Mouse (Mus musculus) hindbrain, postnatal 0 days (tissue): ENCODE results near the gene Cdh13. TPM values are rescaled to one million over a fixed set of nuclear protein-coding genes. Genes with fewer than 3 reads are reported as not detected.
A peak's percentile ranks its signal among the peaks of the same experiment; 100 is the strongest.

Source experiments
- ATAC-seq: fragments of 200-750 bp; cut with Nextera tagmentation; 2 replicates; pipeline ENCODE4 v1.8.0; 2017; ENCODE audit warnings: mild to moderate bottlenecking, moderate TSS enrichment, moderate library complexity
- DNase-seq: peaks from one replicate; pipeline ENCODE4 v3.0.0-alpha.2; 2015; ENCODE audit warnings: low spot score
- H3K27ac ChIP-seq: fragments of 300-500 bp; sonication (generic); 2 replicates; pipeline ENCODE4 v1.5.1; 2014; ENCODE audit warnings: mild to moderate bottlenecking
- H3K27me3 ChIP-seq: fragments of 300-500 bp; sonication (generic); 2 replicates; pipeline ENCODE4 v1.6.1; 2014; ENCODE audit warnings: low read length, mixed read lengths; ENCODE audit not compliant: insufficient read depth
- H3K36me3 ChIP-seq: fragments of 300-500 bp; sonication (generic); 2 replicates; pipeline ENCODE4 v1.6.1; 2014; ENCODE audit warnings: low read length, mixed read lengths; ENCODE audit not compliant: insufficient read depth
- H3K4me1 ChIP-seq: fragments of 300-500 bp; sonication (generic); 2 replicates; pipeline ENCODE4 v1.6.1; 2014; ENCODE audit warnings: antibody characterized with exemption, low read length, mixed read lengths; ENCODE audit not compliant: insufficient read depth
- H3K4me2 ChIP-seq: fragments of 300-500 bp; sonication (generic); 2 replicates; pipeline ENCODE4 v1.6.1; 2014; ENCODE audit warnings: low read depth, mild to moderate bottlenecking, low read length, moderate library complexity, mixed read lengths
- H3K4me3 ChIP-seq: fragments of 300-500 bp; sonication (generic); 2 replicates; pipeline ENCODE4 v1.5.1; 2014; ENCODE audit warnings: low read length
- H3K9ac ChIP-seq: fragments of 300-500 bp; sonication (generic); replicated peaks from 2 replicates; pipeline ENCODE4 v1.6.1; 2014; ENCODE audit warnings: mild to moderate bottlenecking, low read length, moderate library complexity, mixed read lengths
- H3K9me3 ChIP-seq: fragments of 300-500 bp; sonication (generic); 2 replicates; pipeline ENCODE4 v1.6.1; 2016; ENCODE audit warnings: low read length, mixed read lengths
- CTCF ChIP-seq: IDR thresholded peaks from 2 replicates; pipeline ENCODE4 v1.5.1; 2016; ENCODE audit warnings: antibody characterized with exemption, control low read depth, low read depth
- WGBS: fragments of 180-500 bp; shearing (Covaris S2); extraction: QIAGEN DNeasy Blood & Tissue Kit; methylation state at CpG from one replicate; pipeline ENCODE4 v1.1.7; 2014; 5-methylcytosine and 5-hydroxymethylcytosine counted together
- polyA plus RNA-seq: library from polyadenylated mRNA; unstranded; fragments of >200 nt; fragmentation: Nextera tagmentation; extraction: Ambion mirVana; gene quantifications from 2 replicates; pipeline ENCODE4 v1.2.1, GENCODE M21; 2015
- total RNA-seq: library from RNA; depleted of rRNA; stranded (reverse); fragments of >200 nt; gene quantifications from 2 replicates; pipeline ENCODE4 v1.2.3, GENCODE M21; 2014

Gene Cdh13
- total and polyA plus RNA-seq, 2 experiments from 2014 or later, result 137 to 141 TPM

DNA sequence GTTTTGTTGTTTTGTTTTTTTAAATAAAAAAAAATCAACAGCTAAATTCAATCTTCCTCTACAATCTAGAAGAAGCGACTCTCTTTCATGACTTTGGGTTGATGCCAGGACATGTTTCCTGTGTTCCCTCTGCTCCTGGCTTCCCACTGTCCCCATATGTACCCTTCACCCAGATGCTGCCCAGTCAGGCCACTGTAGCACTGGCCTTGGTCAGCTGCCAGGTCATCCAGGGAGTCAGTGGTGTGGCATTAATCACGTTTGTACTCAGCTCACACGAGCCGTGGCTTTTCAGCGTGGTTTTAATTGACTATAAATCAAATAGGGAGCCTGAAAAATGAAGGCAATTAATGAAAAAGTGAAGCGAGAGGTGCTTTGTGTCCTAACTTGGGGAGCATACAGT is 229.7 kb downstream of the Cdh13 start:
- H3K4me3 ChIP-seq, result no peak overlapping the region
- no peak overlapping the region for H3K4me2 ChIP-seq
- H3K36me3 ChIP-seq, result no peaks in the 10 kb centered on the region
- no peak overlapping the region for H3K9ac ChIP-seq
- H3K27ac ChIP-seq, result no peak overlapping the region
- H3K4me1 ChIP-seq, result peaks cover 18% of the 10 kb centered on the region
- 27% methylated on average over 6 of the region's 6 CpGs for WGBS
- ATAC-seq (no peak), DNase-seq (peak; percentile 67)
- no peaks in the 10 kb centered on the region for H3K27me3 ChIP-seq
- H3K9me3 ChIP-seq, result no peaks in the 10 kb centered on the region
- TF ChIP-seq CTCF, result no peak

DNA sequence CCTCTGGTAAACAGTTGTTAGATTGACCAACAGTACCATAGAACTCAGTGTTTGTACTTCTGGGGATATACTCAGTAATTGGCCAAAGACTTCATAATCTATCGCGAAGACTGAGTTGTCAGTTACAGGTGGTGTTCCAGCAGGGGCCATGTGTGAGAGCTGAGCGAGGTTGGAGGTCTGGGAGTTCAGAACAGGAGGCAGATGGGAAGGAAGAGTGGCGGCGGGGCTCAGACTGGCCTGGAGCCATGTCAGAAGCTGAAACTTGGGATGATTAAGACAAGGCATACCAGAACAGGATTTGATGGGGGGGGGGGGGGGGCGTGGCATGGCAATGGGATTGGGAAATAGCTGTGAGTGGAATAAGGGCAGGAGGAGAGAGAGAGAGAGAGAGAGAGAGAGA is 232.1 kb downstream of the Cdh13 start:
- Histone ChIP-seq H3K27ac (no peak overlapping the region), H3K4me3 (no peak overlapping the region), H3K27me3 (no peaks in the 10 kb centered on the region), H3K36me3 (no peaks in the 10 kb centered on the region), H3K4me2 (no peak overlapping the region), H3K9ac (no peak overlapping the region), H3K9me3 (no peaks in the 10 kb centered on the region), H3K4me1 (peaks cover 21% of the 10 kb centered on the region)
- WGBS, result 75% methylated on average over 5 of the region's 6 CpGs
- no peak for TF ChIP-seq CTCF
- ATAC-seq (no peak), DNase-seq (peak; percentile 33)

DNA sequence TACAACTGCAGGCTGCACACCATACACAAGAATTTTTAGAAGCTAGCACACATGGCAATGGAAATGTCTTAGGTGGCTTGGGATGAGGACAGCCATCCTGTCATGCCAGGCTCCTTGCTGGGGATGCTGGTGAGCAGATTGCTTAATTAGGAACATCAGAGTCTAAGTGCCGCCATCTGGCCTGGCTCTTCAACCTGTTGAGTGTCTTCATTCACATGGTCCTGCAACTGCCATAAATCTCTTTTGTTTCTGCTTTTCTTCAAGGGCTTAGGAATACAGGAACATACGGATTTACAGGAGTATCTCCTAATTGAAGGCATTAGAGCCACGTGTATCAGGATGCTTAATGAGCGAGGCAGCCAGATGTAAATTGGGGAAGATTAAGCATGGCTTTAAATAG is 233.5 kb downstream of the Cdh13 start:
- no peak for ATAC-seq
- no peak for TF ChIP-seq CTCF
- no peaks in the 10 kb centered on the region for H3K9me3 ChIP-seq
- H3K27ac ChIP-seq, result no peak overlapping the region
- H3K27me3 ChIP-seq, result no peaks in the 10 kb centered on the region
- H3K4me2 ChIP-seq, result no peak overlapping the region
- no peak overlapping the region for H3K4me3 ChIP-seq
- DNase-seq, result peak; percentile 61
- H3K36me3 ChIP-seq, result no peaks in the 10 kb centered on the region
- H3K9ac ChIP-seq, result no peak overlapping the region
- peaks cover 21% of the 10 kb centered on the region for H3K4me1 ChIP-seq
- 41% methylated on average over 4 of the region's 4 CpGs for WGBS

DNA sequence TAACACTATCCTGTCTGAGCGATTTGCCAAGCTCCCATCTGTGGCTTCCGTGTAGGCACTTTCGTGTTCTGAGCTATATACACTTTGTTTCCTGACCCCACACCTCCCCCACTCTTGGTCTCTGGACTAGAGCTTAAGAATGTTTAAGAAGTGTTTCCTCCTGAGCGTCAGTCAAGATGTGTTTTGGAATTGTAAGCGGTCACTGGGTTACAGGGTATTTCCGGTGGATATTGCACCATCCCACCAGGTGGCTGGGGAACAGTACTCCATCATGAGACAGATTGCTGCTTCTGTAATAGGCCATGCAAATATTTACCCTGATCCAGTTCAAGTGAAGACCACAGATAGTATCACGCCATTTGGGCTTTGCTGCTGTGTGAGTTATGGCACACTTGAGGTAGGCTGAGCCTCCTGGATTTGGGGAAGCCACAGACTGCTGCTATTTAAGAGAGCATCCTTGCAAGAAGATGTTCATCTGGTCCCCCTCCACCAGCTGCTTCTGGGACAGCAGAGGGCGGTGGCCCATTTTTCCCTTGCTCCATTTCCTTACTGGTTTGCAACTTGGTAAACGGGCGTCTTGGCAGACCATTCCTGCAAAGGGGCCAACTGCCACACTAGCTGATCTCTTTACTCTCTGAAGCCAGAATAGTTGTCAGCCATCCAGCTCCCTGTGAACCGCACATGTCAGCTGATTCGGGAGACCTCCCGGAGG is 234.7 kb downstream of the Cdh13 start:
- Histone ChIP-seq H3K9ac (no peak overlapping the region), H3K9me3 (no peaks in the 10 kb centered on the region), H3K4me2 (no peak overlapping the region), H3K36me3 (no peaks in the 10 kb centered on the region), H3K27me3 (no peaks in the 10 kb centered on the region), H3K27ac (no peak overlapping the region), H3K4me3 (no peak overlapping the region), H3K4me1 (peaks cover 20% of the 10 kb centered on the region)
- DNase-seq (peak; percentile 74), ATAC-seq (0 out of 2 replicates have a peak, but pooled peaks have one; percentile 27)
- 47% methylated on average over 13 of the region's 13 CpGs for WGBS
- TF ChIP-seq CTCF, result no peak

DNA sequence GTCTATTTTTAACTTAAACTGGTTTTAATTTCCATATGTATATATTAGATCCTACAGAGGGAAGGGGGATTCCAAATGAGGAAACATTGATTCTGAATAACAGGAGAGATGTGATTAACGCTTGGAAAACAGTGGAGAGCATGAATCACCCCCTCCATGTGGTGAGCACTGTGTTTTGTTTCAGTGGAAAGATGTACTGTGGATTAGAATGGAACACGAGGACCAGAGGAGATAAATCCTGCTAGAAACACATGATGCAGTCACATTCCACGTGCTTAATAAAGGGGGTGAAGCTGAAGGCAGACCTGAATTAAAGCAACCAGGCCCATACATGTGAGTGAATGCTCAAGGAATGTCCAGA is 235.2 kb downstream of the Cdh13 start:
- H3K36me3 ChIP-seq, result no peaks in the 10 kb centered on the region
- no peak overlapping the region for H3K9ac ChIP-seq
- ATAC-seq (no peak), DNase-seq (no peak)
- H3K4me2 ChIP-seq, result no peak overlapping the region
- H3K4me1 ChIP-seq, result peaks cover 14% of the 10 kb centered on the region
- WGBS, result 22% methylated on average over 3 of the region's 3 CpGs
- no peak for TF ChIP-seq CTCF
- H3K4me3 ChIP-seq, result no peak overlapping the region
- H3K27me3 ChIP-seq, result no peaks in the 10 kb centered on the region
- no peaks in the 10 kb centered on the region for H3K9me3 ChIP-seq
- no peak overlapping the region for H3K27ac ChIP-seq

DNA sequence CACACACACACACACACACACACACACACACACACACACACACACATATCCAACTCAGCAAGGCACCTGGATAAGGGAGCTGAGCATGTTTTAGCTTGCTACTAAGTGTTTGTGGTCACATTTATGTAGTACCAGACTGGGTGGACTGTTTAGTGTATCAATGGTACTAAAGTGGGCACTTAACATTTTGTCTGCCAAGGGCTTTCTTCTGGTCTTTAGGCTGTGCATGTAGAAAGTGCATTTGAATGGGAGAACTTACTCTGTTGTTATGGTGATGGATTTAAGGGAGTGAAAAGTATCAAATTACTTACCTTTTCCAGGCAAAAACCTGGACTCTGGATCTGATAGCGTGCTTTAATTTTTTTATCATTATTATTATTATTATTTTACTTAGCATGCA is 240.4 kb downstream of the Cdh13 start:
- Histone ChIP-seq H3K36me3 (no peaks in the 10 kb centered on the region), H3K4me2 (no peak overlapping the region), H3K4me1 (no peaks in the 10 kb centered on the region), H3K9ac (no peak overlapping the region), H3K27me3 (no peaks in the 10 kb centered on the region), H3K4me3 (no peak overlapping the region), H3K27ac (no peak overlapping the region), H3K9me3 (no peaks in the 10 kb centered on the region)
- 84% methylated on average over 1 of the region's 1 CpGs for WGBS
- ATAC-seq, result no peak
- no peak for DNase-seq
- TF ChIP-seq CTCF, result no peak

DNA sequence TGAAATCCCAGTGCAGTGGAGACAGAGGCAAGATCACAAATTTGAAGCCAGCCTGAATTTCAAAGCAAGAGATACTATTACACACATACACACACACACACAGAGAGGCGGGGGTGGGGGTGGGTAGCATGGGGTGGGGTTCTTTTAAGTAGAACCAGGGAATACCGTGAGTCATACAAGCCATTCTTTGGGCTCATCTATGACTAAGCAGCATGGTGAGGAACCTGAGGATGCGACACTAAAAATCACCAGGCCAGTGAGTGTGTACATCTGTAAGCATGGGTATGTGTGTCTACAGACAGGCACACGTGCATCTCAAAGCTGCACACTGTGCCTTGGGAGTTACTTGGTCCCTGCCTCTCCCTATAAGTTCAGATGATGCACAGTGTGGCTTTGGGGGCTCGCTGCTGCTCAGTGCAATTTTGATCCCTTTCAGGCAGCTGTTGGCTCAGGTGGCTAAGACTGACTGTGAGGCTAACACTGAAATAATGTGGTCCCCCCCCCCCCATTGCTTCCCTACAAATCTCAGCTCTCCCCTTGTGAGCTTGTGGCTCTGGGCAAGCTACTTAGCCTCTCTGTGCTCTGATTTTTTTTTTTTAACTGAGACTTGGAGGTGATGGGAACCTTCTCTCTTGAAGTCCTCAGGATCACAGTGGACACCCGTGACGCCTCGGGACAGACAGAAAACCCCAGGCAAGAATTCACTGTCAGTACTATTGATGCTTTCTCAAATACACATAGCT is 255.5 kb downstream of the Cdh13 start:
- Histone ChIP-seq H3K9ac (no peak overlapping the region), H3K27ac (no peak overlapping the region), H3K36me3 (no peaks in the 10 kb centered on the region), H3K9me3 (no peaks in the 10 kb centered on the region), H3K4me3 (no peak overlapping the region), H3K4me1 (no peaks in the 10 kb centered on the region), H3K4me2 (no peak overlapping the region), H3K27me3 (no peaks in the 10 kb centered on the region)
- no peak for TF ChIP-seq CTCF
- WGBS, result 48% methylated on average over 8 of the region's 8 CpGs
- ATAC-seq, result no peak
- no peak for DNase-seq
